Mouse (Mus musculus) forebrain, embryonic 10.5 days (tissue): ENCODE data around the gene Mov10l1. TPM values are rescaled to one million over a fixed set of nuclear protein-coding genes. Genes with fewer than 3 reads are reported as not detected.

Experiments used
- DNase-seq: peaks from one replicate; pipeline ENCODE4 v3.0.0-alpha.2; 2017; ENCODE audit warnings: low spot score; ENCODE audit errors: extremely low spot score
- H3K27ac ChIP-seq: fragments of 300-500 bp; sonication (generic); 2 replicates; pipeline ENCODE4 v1.5.1; 2016; ENCODE audit warnings: mild to moderate bottlenecking
- H3K27me3 ChIP-seq: fragments of 300-500 bp; sonication (generic); 2 replicates; pipeline ENCODE4 v1.6.1; 2016; ENCODE audit warnings: mild to moderate bottlenecking; ENCODE audit not compliant: poor library complexity, severe bottlenecking
- H3K36me3 ChIP-seq: fragments of 300-500 bp; sonication (generic); replicated peaks from 2 replicates; pipeline ENCODE4 v1.6.1; 2016; ENCODE audit warnings: mild to moderate bottlenecking, moderate library complexity
- H3K4me1 ChIP-seq: fragments of 300-500 bp; sonication (generic); 2 replicates; pipeline ENCODE4 v1.6.1; 2016
- H3K4me3 ChIP-seq: fragments of 300-500 bp; sonication (generic); 2 replicates; pipeline ENCODE4 v1.5.1; 2016; ENCODE audit warnings: mild to moderate bottlenecking, moderate library complexity
- H3K9me3 ChIP-seq: fragments of 300-500 bp; sonication (generic); 2 replicates; pipeline ENCODE4 v1.6.1; 2016; ENCODE audit warnings: mild to moderate bottlenecking, moderate library complexity
- WGBS: fragments of 180-500 bp; shearing (Covaris S2); methylation state at CpG from one replicate; pipeline ENCODE4 v1.1.7; 2016; 5-methylcytosine and 5-hydroxymethylcytosine counted together
- polyA plus RNA-seq: library from polyadenylated mRNA; unstranded; fragments of >200 nt; fragmentation: Nextera tagmentation; extraction: Ambion mirVana; gene quantifications from 2 replicates; pipeline ENCODE4 v1.2.1, GENCODE M21; 2016

Gene Mov10l1
- polyA plus RNA-seq, 1 experiment from 2014 or later = not detected

DNA sequence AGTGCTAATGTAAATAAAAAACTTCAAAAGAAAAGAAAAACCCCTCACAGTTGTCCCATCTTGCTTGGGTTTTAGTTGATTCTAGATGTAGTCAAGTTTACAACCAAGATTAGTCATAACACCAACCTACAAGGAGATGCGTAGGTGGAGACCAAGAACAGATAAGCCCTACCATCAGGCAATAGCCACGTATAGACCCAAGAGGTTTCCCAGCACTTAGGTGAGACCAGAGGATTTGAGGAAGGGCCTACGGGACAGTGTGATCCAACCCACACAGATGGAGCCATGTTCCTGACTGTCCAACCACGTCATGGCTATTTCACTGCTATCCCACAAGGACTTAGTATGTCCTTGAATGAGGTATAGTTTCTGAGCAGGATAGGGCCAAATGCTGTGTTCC is 10.4 kb upstream of the Mov10l1 start:
- H3K4me1 ChIP-seq = peaks cover 9% of the 10 kb centered on the region
- DNase-seq = no peak
- no peak overlapping the region for H3K4me3 ChIP-seq
- no peak overlapping the region for H3K27ac ChIP-seq
- no peaks in the 10 kb centered on the region for H3K9me3 ChIP-seq
- H3K27me3 ChIP-seq = no peaks in the 10 kb centered on the region
- 95% methylated on average over 4 of the region's 4 CpGs for WGBS
- H3K36me3 ChIP-seq = peaks cover 45% of the 10 kb centered on the region

DNA sequence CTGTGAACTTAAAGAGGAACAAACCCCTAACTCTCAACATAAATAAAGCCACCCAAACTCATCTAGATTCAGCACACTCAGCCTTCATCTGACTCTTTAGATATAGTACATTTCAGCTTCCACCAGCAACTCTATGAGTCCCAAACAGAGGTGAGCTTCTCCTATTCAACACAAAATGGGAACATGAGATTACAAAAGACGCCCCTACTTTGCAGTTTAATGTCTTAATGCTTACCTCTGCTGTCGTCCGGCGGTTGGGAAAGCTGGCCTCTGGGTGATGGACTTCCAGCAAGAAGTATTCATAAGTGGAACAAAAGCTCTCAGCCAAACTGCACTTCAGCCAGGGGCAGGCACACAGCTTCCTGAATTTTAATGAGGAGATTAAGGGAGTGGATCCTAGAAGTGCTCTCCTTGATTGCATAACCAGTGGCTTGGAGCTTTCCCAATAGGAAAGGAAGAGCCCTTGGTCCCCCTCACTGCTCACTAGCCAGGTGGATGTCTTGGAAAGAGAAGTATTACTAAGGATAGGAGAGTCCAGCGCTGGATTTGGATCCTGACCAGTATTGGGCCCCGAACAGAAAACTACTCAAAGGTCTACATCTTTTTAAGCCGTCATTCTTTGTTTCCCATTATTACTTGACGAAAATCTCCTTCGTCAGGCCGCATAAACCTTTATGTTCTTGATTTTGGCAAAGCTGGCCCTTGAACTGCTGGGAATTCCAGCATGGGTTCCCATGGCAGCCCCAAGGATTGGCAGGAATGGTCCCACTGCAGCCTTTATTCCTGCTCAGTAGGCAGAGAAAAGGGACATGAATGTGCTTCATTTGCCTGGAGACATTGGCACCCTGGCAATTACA is 4.2 kb upstream of the Mov10l1 start, which contains the start of gene Mlc1:
TSS of gene Mlc1 (minus strand) at position 727 of the 857 bp plus-strand sequence.
- peaks cover 19% of the 10 kb centered on the region; the same call in 1 of the 2 replicates for H3K36me3 ChIP-seq
- 30% methylated on average over 10 of the region's 10 CpGs for WGBS
- no peaks in the 10 kb centered on the region; the same call in 1 of the 2 replicates for H3K9me3 ChIP-seq
- H3K27me3 ChIP-seq = no peaks in the 10 kb centered on the region
- H3K4me3 ChIP-seq = peak within 1 kb of the TSS; percentile 40
- H3K27ac ChIP-seq = peak within 1 kb of the TSS; percentile 88
- peak; percentile 75 for DNase-seq
- peaks cover 35% of the 10 kb centered on the region for H3K4me1 ChIP-seq

DNA sequence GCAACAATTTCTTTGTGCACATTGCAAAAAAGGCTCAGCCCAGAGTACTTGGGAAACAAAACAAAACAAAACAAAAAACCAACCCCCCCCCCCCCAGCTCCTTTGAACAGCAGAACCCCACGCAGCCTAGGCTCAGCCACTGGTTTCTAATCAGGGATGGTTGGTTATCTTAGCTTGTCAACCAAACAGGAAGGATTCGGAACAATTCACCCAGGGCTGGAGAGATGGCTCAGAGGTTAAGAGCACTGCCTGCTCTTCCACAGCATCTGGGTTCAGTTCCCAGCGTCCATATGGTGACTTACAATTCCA is 3.6 kb upstream of the Mov10l1 start:
- WGBS = 25% methylated on average over 3 of the region's 3 CpGs

DNA sequence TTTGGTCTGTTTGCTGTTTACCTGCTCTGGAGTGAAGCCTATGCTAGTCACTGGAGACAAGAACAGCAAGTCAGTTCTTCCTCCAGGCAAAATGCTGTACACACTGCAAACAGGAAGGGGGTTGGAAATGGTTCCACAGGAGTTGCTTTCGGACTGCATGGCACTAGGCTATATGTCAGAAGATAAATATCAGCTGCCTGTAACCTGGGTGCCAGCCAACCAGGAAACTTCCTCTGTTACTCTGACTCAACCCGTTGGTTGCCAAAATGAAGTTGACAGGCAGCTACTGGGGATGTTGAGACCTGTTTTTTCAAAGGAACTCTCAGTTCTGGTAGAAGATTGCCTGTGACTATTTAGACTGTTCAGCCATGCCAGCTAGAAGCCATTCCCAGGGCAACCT is 6.5 kb downstream of the Mov10l1 start:
- WGBS = 80% methylated on average over 2 of the region's 2 CpGs
- no peaks in the 10 kb centered on the region for H3K9me3 ChIP-seq
- no peak for DNase-seq
- no peak overlapping the region for H3K27ac ChIP-seq
- no peak overlapping the region for H3K4me3 ChIP-seq
- no peaks in the 10 kb centered on the region for H3K36me3 ChIP-seq
- no peaks in the 10 kb centered on the region for H3K4me1 ChIP-seq
- H3K27me3 ChIP-seq = no peaks in the 10 kb centered on the region

More for the DNA sequence above, 3.6 kb upstream of the Mov10l1 start:
- Histone ChIP-seq H3K4me3 (peak overlapping the region; percentile 40; the same call in 1 of the 2 replicates), H3K9me3 (no peaks in the 10 kb centered on the region; the same call in 1 of the 2 replicates), H3K27me3 (no peaks in the 10 kb centered on the region), H3K36me3 (peaks cover 14% of the 10 kb centered on the region; the same call in 1 of the 2 replicates), H3K27ac (peak overlapping the region; percentile 88), H3K4me1 (peaks cover 35% of the 10 kb centered on the region)
- DNase-seq = no peak

DNA sequence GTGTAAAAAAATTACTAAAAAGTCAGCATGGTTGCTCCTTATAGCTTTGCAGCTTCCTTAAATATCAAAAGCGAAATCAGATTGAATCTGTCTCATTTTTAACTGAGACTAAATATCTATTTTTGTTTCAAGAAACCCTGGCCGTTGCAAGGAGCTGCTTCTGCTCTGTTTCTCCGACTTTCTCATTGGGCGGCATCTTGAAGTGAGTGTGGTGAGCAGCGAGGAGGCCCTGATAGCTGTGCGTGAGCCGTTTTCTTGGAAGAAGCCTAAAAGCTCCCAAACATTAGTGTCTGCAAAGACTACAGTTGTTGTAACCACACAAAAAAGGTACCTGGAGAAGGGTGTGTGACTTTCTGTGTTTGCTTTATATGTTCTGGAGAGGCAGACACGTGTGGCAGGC is 15.9 kb downstream of the Mov10l1 start:
- Histone ChIP-seq H3K36me3 (no peaks in the 10 kb centered on the region), H3K9me3 (no peaks in the 10 kb centered on the region), H3K4me3 (no peak overlapping the region), H3K27me3 (no peaks in the 10 kb centered on the region), H3K4me1 (no peaks in the 10 kb centered on the region), H3K27ac (peak overlapping the region; percentile 37; the same call in 1 of the 2 replicates)
- no peak for DNase-seq
- 80% methylated on average over 8 of the region's 8 CpGs for WGBS

DNA sequence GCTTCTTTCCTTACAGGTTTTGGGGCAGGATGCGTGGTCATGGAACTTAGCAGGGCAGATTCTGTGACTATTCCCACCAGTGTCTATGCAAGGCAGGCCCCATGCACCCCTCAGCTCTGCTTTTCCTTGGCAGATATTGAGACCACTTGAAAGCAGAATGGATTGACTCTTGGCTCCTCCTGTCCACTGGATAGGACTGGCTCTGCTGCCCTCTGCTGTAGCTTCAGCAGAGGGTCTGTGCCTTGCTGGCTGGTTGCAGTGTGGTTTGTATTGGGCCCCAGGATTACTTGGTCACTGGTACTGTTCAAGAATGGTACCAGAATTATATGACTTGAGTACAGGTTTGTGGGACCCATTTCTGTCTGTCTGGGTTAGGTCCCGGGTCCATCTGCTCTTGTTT is 16.4 kb downstream of the Mov10l1 start:
- Histone ChIP-seq H3K4me3 (no peak overlapping the region), H3K27me3 (no peaks in the 10 kb centered on the region), H3K4me1 (no peaks in the 10 kb centered on the region; the same call in 1 of the 2 replicates), H3K9me3 (no peaks in the 10 kb centered on the region), H3K36me3 (no peaks in the 10 kb centered on the region), H3K27ac (peak overlapping the region; percentile 37; the same call in 1 of the 2 replicates)
- no peak for DNase-seq
- WGBS = 87% methylated on average over 2 of the region's 2 CpGs

DNA sequence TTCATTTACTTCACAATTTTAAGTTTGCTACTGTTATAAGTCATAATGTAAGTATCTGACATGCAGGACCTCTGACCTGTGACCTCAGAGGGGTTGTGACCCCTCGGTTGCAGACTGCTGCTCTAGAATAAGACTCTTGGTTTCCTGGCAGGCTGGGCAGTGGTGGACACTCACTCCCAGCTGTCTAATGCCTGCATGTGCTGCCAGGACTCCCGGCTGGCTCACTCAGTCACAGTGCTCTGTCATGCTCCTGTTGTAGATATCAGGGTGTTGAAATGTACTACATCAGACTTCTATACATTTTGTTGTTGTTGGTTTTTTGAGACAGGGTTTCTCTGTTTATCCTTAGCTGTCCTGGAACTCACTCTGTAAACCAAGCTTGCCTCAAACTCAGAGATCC is 17.7 kb downstream of the Mov10l1 start:
- DNase-seq = no peak
- Histone ChIP-seq H3K4me3 (no peak overlapping the region), H3K9me3 (no peaks in the 10 kb centered on the region), H3K27me3 (no peaks in the 10 kb centered on the region), H3K36me3 (no peaks in the 10 kb centered on the region), H3K27ac (no peak overlapping the region), H3K4me1 (no peaks in the 10 kb centered on the region; the same call in 1 of the 2 replicates)
- whole genome bisulfite sequencing = 71% methylated on average over 2 of the region's 2 CpGs

DNA sequence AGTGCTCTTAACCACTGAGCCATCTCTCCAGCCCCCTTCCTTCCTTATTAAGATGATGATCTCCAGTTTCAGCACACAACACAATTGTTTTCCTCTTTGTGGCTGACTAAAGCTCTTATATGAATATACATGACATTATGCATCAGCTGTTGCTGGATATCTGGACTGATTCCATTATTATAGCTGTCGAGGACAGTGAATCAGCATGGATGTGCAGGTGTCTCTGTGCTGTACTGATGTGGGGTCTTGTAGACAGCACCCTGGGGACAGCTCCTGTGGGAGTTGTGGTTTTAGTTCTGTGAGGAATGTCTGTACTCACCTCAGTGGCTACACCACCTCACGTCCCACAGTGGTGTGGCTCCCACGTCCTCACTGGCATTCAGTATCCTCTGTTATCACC is 18.5 kb downstream of the Mov10l1 start:
- Histone ChIP-seq H3K27me3 (no peaks in the 10 kb centered on the region), H3K9me3 (no peaks in the 10 kb centered on the region), H3K27ac (no peak overlapping the region), H3K4me3 (no peak overlapping the region), H3K36me3 (no peaks in the 10 kb centered on the region), H3K4me1 (no peaks in the 10 kb centered on the region; the same call in 1 of the 2 replicates)
- no peak for DNase-seq
- WGBS = 85% methylated on average over 3 of the region's 3 CpGs

DNA sequence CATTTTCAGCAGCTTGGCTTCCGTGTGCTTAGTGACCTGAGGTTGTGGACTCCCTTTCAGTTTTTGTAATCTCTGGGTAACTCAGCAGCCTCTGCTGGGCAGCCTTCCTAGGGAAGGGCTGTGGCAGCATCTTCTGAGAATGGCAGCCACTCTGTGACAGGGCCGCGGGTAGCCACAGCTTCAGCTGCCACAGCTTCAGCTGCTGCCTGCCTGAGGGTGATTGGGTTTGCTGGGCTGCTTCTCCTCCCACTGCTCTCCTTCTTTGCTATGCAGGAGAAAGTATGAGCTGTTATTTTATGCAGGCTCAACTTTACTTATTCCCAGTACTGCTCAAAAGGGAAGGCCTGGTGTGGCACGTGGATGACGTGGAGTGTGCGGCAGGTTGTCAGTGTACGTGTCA is 24.3 kb downstream of the Mov10l1 start:
- no peak overlapping the region for H3K27ac ChIP-seq
- DNase-seq = no peak
- H3K36me3 ChIP-seq = no peaks in the 10 kb centered on the region
- WGBS = 91% methylated on average over 7 of the region's 7 CpGs
- no peaks in the 10 kb centered on the region; the same call in 1 of the 2 replicates for H3K4me1 ChIP-seq
- no peak overlapping the region for H3K4me3 ChIP-seq
- no peaks in the 10 kb centered on the region for H3K27me3 ChIP-seq
- H3K9me3 ChIP-seq = no peaks in the 10 kb centered on the region

DNA sequence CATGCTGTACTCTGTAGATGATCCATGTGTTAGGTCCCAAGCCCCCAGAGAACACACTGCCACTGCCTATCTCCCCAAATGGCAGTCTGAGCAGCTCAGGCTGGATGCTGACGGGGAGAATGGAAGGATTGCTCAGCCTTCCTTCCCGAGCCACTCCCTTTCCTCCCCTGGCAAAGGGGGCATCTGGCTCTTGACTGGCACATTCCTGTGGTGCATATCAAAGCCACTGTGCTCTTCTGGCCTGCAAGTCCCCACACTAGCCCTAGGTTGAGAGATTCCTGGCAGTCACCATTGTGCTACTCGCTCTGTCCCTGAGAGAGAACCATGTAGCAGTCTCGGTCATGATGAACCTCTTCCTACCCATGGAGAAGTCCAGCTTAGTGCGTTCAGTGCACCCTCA is 25.1 kb downstream of the Mov10l1 start:
- H3K9me3 ChIP-seq = no peaks in the 10 kb centered on the region
- no peak overlapping the region for H3K4me3 ChIP-seq
- no peaks in the 10 kb centered on the region for H3K27me3 ChIP-seq
- H3K4me1 ChIP-seq = no peaks in the 10 kb centered on the region; the same call in 1 of the 2 replicates
- DNase-seq = no peak
- H3K27ac ChIP-seq = no peak overlapping the region
- no peaks in the 10 kb centered on the region for H3K36me3 ChIP-seq
- 91% methylated on average over 5 of the region's 5 CpGs for WGBS

DNA sequence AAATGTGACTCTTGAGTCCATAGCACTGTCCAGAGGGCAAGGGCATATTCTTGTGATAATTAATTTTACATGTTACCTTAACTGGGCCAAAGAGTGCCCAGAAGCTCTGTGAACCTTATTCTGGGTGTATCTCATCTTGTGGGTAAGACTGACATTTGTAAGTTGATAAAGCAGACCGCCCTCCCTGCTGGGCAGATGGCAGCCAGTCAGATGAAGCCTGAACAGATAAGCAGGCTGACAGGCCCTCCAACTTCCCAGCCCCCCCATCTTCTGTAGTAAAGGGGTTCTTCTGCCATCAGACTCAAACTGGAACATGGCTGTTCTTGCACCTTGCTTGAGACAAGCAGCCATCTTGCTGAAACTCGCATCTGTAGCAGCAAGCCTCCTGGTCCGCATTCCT is 34.0 kb downstream of the Mov10l1 start:
- no peak overlapping the region for H3K4me3 ChIP-seq
- H3K36me3 ChIP-seq = no peaks in the 10 kb centered on the region
- H3K27ac ChIP-seq = no peak overlapping the region
- no peaks in the 10 kb centered on the region for H3K9me3 ChIP-seq
- DNase-seq = no peak
- no peaks in the 10 kb centered on the region for H3K27me3 ChIP-seq
- 94% methylated on average over 3 of the region's 3 CpGs for WGBS
- H3K4me1 ChIP-seq = no peaks in the 10 kb centered on the region

DNA sequence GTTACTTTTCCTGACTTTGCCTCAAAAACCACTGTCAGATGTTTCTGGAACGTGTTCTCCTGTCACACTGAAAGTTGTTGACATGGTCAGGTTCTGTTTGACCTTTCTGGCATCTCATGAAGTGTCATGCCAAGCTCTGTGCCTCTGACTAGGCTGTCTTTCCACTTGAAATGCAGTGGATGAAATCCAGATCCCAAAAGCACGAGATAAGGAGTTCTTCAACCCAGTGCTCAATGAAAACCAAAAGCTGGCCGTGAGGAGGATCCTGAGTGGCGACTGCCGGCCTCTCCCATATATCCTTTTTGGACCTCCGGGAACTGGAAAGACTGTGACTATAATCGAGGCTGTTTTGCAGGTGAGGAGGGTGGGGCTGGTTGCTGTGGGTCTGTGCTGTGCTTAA is 37.4 kb downstream of the Mov10l1 start:
- Histone ChIP-seq H3K36me3 (no peaks in the 10 kb centered on the region), H3K4me1 (no peaks in the 10 kb centered on the region)
- 85% methylated on average over 7 of the region's 7 CpGs for WGBS

DNA sequence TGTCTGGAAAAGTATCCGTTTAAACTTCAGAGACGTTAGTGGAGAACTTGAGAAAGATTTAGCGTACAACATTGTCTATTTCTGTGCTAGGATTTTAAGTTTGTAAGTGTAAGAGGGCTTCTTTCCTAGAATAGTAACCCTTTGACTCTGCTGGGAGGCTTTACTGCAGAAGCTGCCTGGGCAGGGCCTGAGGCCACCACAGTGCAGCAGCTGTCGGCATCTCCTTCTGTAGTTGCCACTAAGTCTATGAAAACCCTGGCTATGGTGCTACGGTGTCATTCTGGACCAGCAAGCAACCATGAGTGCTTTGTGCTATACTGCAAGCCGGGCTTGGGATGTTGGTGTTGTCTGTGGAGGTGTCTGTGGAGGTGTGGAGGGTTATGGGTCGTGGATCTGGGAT is 37.8 kb downstream of the Mov10l1 start:
- no peak overlapping the region for H3K27ac ChIP-seq
- H3K4me1 ChIP-seq = no peaks in the 10 kb centered on the region
- H3K27me3 ChIP-seq = no peaks in the 10 kb centered on the region
- no peaks in the 10 kb centered on the region for H3K36me3 ChIP-seq
- WGBS = 90% methylated on average over 7 of the region's 7 CpGs
- H3K4me3 ChIP-seq = no peak overlapping the region
- H3K9me3 ChIP-seq = no peaks in the 10 kb centered on the region
- no peak for DNase-seq

More for the DNA sequence above, 37.4 kb downstream of the Mov10l1 start:
- no peaks in the 10 kb centered on the region for H3K9me3 ChIP-seq
- no peak overlapping the region for H3K27ac ChIP-seq
- H3K4me3 ChIP-seq = no peak overlapping the region
- no peaks in the 10 kb centered on the region for H3K27me3 ChIP-seq
- no peak for DNase-seq
